Mouse (Mus musculus) small intestine, adult 2 months (tissue): ENCODE measurements around the gene Gm20547. TPM values are rescaled to one million over a fixed set of nuclear protein-coding genes. Genes with fewer than 3 reads are reported as not detected.

ENCODE experiments used
- H3K27ac ChIP-seq: fragments of 200-500 bp; 2 replicates; pipeline ENCODE4 v1.5.1; 2012; ENCODE audit warnings: low read depth, low read length, control low read depth, inconsistent platforms; ENCODE audit not compliant: insufficient read depth
- H3K27me3 ChIP-seq: fragments of 200-500 bp; 2 replicates; pipeline ENCODE4 v1.6.1; 2012; ENCODE audit warnings: mild to moderate bottlenecking, moderate library complexity, low read length, inconsistent platforms; ENCODE audit not compliant: control insufficient read depth, insufficient read depth
- H3K36me3 ChIP-seq: fragments of 200-500 bp; 2 replicates; pipeline ENCODE4 v1.6.1; 2012; ENCODE audit warnings: mild to moderate bottlenecking, low read length, control low read depth, inconsistent platforms; ENCODE audit not compliant: control insufficient read depth, insufficient read depth
- H3K4me1 ChIP-seq: fragments of 200-500 bp; 2 replicates; pipeline ENCODE4 v1.6.1; 2012; ENCODE audit warnings: low read length, inconsistent platforms, mixed read lengths; ENCODE audit not compliant: control insufficient read depth, insufficient read depth, insufficient read length
- H3K4me3 ChIP-seq: fragments of 200-500 bp; 2 replicates; pipeline ENCODE4 v1.5.1; 2012; ENCODE audit warnings: low read depth, mild to moderate bottlenecking, control low read depth, inconsistent platforms, low read length, moderate library complexity
- CTCF ChIP-seq: fragments of 200-500 bp; IDR thresholded peaks from 2 replicates; pipeline ENCODE4 v1.5.1; 2012; ENCODE audit warnings: low read depth, mild to moderate bottlenecking, control low read depth, inconsistent platforms, low read length, moderate library complexity, mixed read lengths; ENCODE audit not compliant: insufficient replicate concordance, insufficient read length; ENCODE audit errors: extremely low read depth
- POLR2A ChIP-seq: fragments of 200-500 bp; IDR thresholded peaks from 2 replicates; pipeline ENCODE4 v1.6.1; 2012; ENCODE audit warnings: low read depth, mild to moderate bottlenecking, control low read depth, inconsistent platforms, low read length, moderate library complexity
- WGBS: fragments of 180-500 bp; shearing (Covaris S2); methylation state at CpG from one replicate; pipeline ENCODE4 v1.1.7; 2018; 5-methylcytosine and 5-hydroxymethylcytosine counted together
- polyA plus RNA-seq: library from polyadenylated mRNA; depleted of rRNA; stranded (reverse); fragments of >200 nt; gene quantifications from 2 replicates; pipeline ENCODE4 v1.2.3, GENCODE M21; 2012

Gm20547 gene
- polyA plus RNA-seq, 1 experiment: not detected

DNA sequence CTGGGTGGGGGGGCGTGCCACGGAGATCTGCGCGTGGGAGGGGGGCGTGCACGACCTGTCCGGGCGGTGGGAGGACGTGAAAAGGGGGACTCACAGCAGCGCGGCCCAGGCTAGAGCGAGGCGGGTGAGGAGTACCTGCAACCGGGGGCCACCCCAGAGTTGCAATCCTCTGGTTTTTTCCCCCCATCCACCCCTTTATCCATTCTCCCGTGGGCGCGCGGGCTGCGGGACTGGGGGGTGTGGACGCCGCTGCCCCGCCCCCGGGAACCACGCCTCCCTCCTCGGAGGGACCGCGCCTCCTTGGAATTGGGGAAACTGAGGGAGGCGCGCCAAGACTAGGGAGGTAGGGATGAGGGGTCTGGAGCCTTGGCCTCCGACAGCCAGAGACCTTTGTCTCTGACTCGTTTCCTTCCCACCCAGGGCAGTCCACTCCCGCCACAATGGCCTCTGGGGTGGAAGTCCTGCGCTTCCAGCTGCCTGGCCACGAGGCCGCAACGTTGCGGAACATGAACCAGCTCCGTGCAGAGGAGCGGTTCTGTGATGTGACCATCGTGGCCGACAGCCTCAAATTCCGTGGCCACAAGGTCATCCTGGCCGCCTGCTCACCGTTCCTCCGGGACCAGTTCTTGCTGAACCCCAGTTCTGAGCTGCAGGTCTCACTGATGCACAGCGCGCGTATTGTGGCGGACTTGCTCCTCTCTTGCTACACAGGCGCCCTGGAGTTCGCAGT is 13.1 kb upstream of the Gm20547 start:
- TF ChIP-seq CTCF (no peak), POLR2A (no peak)
- Histone ChIP-seq H3K27ac (no peak overlapping the region), H3K36me3 (no peaks in the 10 kb centered on the region), H3K4me1 (peaks cover 14% of the 10 kb centered on the region), H3K27me3 (no peaks in the 10 kb centered on the region), H3K4me3 (peak overlapping the region; percentile 78)
- 15% methylated on average over 50 of the region's 51 CpGs for WGBS

DNA sequence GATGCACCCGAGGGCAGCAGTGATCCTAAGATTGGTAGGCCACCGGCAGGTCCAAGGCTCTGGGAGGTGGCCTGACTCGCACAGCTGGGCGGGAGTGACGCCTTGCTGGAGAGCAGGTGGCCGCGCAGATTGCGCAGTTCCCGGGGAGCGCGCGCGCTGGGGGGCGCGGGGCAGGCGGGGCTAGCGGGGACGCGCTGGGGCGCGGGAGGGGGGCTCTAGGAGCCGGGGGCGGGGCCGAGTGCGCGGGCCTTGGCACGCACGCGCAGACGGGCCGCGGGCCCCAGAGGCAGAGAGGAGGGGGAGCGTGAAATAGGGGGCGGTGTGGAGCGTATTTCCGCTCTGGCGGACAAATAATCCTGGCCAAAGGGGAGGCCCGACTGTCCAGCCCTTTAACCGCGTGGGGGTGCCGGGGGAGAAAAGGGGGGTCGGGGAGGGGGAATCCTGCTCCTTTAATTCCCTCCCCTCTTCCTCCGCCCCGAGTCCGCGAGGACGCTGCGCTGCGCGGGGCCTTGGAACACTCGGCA is 12.3 kb upstream of the Gm20547 start:
- WGBS: 2% methylated on average over 48 of the region's 51 CpGs
- Histone ChIP-seq H3K4me1 (peaks cover 14% of the 10 kb centered on the region), H3K4me3 (peak overlapping the region; percentile 78), H3K36me3 (no peaks in the 10 kb centered on the region), H3K27ac (peak overlapping the region; percentile 86), H3K27me3 (no peaks in the 10 kb centered on the region)
- TF ChIP-seq POLR2A (no peak; the same call in 1 of the 2 replicates), CTCF (no peak)

DNA sequence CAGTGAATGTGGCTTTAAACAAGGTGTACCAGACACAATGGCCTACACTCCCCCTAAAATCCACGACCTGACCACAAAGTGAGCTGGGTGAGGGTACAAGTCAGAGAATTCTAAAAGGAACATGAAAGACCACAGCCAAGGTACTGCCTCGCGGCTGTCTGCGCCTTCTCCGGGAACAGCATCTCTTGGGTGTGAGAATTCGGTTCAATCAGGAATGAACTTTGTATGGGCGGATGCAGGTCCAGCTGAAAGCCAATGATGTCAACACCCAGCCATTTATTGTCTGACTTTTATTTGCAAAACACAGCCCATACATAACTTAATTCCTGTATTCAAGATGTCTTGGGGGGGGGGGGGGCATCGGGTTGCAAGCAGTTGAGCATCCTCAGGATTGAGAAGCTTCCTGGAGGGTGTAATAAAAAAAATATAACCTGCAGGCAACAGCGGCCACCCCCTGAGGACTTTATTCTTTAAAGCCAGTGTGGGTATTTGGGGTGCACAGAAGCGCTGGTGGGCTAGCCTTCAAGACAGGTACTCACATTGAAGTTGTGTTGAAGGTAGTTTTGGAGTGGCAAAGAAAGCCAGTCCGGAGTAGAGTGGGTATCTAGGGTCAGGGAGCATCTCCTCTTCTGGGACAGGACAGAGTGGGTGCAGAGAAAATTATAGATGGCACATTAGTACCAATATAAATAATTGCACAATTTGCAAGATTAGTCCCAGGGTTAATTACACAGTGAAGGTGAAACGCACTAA is 11.4 kb upstream of the Gm20547 start:
- H3K27ac ChIP-seq: peak overlapping the region; percentile 86
- 34% methylated on average over 12 of the region's 12 CpGs for WGBS
- H3K36me3 ChIP-seq: no peaks in the 10 kb centered on the region
- no peak overlapping the region for H3K4me3 ChIP-seq
- TF ChIP-seq POLR2A (0 out of 2 replicates have a peak, but pooled peaks have one; percentile 28), CTCF (no peak)
- peaks cover 14% of the 10 kb centered on the region for H3K4me1 ChIP-seq
- no peaks in the 10 kb centered on the region for H3K27me3 ChIP-seq

DNA sequence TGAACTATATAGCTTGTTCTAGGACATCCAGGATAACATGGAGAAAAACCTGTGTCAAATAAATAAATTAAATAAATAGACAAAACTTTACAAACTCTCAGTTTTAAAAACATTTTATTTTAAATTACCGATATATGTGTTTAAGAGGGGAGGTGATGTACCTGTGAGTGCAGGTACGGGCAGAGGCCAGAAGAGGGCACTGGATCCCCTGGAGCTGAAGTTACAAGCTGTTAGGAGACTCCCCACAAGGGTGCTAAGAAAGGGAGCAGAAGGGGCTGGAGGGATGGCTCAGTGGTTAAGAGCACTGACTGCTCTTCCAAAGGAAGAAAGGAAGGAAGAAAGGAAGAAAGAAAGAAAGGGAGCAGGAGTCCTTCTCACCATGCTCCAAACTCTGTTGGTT is 9.5 kb upstream of the Gm20547 start:
- H3K4me3 ChIP-seq: no peak overlapping the region
- no peak overlapping the region for H3K27ac ChIP-seq
- H3K27me3 ChIP-seq: no peaks in the 10 kb centered on the region
- no peaks in the 10 kb centered on the region for H3K36me3 ChIP-seq
- TF ChIP-seq POLR2A: no peak
- peak; percentile 29; the same call in 1 of the 2 replicates for TF ChIP-seq CTCF
- peaks cover 11% of the 10 kb centered on the region for H3K4me1 ChIP-seq
- 97% methylated on average over 2 of the region's 2 CpGs for WGBS

DNA sequence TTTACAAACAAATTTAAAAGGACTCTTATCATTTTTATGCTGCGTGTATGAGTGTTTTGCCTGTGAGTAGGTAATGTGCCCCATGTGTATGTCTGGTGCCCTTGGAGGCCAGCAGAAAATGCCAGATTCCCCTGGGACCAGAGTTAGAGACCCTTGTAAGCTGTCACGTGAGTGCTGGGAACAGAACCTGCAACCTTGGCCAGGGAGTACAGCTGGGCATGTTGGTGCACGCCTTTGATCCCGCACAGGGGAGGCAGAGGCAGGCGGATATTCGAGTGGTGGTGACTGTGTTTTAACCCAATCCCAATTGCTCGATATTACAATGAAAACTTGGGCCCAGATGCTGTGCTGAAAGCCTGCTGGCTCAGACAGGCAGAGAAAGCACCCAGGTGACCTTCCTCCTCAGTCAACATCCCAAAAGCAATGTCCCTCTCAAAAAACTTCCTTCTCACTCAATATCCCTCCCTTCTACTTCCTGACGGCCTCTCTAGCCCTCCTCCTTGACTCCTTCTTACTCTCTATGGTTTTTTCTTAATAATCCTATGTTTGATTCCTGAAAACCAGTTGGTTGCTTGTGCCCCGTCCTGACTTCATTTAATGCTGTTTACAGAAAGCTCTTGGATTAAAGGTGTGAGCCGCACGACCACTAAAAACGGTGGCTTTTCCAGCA is 8.4 kb upstream of the Gm20547 start:
- TF ChIP-seq CTCF (no peak), POLR2A (no peak)
- WGBS: 87% methylated on average over 12 of the region's 12 CpGs
- no peaks in the 10 kb centered on the region for H3K27me3 ChIP-seq
- H3K36me3 ChIP-seq: no peaks in the 10 kb centered on the region
- peaks cover 7% of the 10 kb centered on the region for H3K4me1 ChIP-seq
- H3K4me3 ChIP-seq: no peak overlapping the region
- no peak overlapping the region for H3K27ac ChIP-seq

DNA sequence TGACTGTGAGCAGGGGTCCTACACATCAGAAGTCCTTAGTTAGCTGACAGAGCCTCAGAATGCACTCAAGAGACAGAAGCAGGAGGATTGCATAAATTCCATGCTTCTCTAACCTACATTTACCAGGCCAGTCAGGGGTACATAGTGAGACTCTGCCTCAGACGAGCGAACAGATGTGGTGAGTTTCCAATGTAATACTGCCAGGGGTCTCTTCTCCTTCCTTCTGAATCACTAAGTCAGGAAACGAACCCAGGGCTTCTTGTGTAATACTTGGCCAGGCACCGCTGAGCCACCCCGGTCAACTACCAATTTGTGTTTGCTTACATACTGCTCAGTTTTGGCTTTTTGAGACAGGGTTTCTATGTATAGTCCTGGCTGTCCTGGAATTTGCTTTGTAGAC is 6.1 kb upstream of the Gm20547 start:
- H3K27ac ChIP-seq: no peak overlapping the region
- H3K27me3 ChIP-seq: no peaks in the 10 kb centered on the region
- WGBS: 86% methylated on average over 5 of the region's 5 CpGs
- TF ChIP-seq CTCF (no peak), POLR2A (no peak)
- H3K4me1 ChIP-seq: peaks cover 1% of the 10 kb centered on the region; the same call in 1 of the 2 replicates
- no peak overlapping the region for H3K4me3 ChIP-seq
- no peaks in the 10 kb centered on the region for H3K36me3 ChIP-seq
